Mouse (Mus musculus): Measurements from ENCODE around the gene Snrpb. TPM values are rescaled to one million over a fixed set of nuclear protein-coding genes. Genes with fewer than 3 reads are reported as not detected.

Snrpb gene
- total RNA-seq, 2 experiments from 2014 or later = 110 to 119 TPM

DNA sequence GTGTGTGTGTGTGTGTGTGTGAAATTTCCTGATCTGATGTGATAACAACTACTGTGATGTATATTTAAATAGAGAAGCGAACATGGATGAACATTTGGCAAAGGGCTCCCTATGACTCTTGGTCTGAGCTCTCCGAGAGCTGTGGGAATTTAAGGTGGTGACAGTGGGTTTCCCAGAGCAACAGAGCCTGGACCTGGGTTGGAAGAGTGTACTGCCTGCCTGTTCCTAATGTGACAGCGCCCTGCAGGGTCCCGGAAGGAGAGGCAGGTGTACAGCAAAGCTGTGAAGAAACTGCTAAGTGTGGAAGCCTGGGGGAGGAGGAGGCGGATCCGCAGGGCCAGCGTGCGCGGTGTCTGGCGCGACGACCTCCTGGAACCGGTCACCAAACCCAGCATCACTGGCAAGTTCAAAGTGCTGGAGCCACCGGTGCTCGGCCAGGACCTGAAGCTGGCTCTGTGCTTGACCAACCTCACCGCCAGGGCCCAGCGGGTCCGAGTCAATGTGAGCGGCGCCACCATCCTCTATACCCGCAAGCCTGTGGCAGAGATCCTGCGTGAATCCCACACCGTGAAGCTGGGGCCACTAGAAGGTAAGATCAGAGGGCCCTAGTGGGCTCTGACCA is 34.4 kb downstream of the Snrpb start:
- DNase-seq (ENCODE audit: low spot score in 2 of 2) = no peak

DNA sequence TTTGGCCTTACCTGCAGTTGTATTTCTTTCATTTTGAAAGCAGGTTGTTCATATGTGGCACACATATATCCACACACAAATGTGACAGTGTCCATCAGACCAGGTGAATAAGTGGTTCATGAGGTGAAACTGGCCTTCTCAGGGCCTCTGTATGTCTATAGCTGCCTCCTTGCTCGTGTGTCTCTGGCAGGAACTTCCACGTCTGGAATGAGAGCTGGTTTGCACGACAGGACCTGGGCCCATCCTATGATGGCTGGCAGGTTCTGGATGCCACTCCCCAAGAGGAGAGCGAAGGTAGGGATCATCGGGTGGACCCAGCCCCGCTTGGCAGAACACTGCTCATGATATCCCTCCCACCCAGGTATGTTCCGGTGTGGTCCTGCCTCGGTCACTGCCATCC is 36.2 kb downstream of the Snrpb start:
- no peak for DNase-seq (ENCODE audit: low spot score in 2 of 2)

DNA sequence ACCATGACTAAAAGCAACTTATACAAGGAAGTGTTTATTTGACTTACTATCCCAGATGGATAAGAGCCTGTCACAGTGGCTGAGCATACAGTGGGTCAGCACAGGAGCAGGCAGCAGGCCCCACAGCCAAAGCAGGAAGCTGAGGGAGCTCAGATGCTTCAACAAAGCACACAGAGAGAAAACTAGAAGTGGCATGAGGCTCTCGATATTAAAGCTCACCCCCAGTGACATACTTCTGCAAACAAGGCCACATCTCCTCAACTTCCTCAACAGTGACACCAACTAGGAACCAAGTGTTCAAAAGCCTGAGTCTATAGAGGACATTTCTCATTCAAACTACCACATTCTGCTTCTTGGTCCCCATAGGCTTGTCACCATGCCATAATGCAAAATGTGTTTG is 49.5 kb downstream of the Snrpb start:
- no peak for DNase-seq (ENCODE audit: low spot score in 2 of 2)

DNA sequence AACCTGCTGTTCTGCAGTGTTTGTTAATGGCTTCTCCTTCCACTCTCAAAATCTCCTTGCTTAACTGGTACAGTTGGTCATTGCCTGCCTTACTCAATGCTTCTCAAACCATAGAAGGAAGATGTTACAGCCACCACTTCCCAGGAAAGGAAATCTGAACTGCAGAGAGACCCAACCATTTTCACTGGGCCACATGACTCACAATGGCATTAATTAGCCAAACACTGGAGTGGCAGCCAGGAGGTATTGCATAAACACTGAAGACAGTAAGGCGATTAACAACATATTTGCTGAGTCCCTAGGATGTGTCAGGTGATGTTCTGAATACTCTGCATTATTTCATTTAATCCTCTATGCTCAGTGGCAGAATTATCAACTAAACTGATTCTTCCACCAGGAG is 53.1 kb downstream of the Snrpb start:
- DNase-seq (ENCODE audit: low spot score in 2 of 2) = no peak

DNA sequence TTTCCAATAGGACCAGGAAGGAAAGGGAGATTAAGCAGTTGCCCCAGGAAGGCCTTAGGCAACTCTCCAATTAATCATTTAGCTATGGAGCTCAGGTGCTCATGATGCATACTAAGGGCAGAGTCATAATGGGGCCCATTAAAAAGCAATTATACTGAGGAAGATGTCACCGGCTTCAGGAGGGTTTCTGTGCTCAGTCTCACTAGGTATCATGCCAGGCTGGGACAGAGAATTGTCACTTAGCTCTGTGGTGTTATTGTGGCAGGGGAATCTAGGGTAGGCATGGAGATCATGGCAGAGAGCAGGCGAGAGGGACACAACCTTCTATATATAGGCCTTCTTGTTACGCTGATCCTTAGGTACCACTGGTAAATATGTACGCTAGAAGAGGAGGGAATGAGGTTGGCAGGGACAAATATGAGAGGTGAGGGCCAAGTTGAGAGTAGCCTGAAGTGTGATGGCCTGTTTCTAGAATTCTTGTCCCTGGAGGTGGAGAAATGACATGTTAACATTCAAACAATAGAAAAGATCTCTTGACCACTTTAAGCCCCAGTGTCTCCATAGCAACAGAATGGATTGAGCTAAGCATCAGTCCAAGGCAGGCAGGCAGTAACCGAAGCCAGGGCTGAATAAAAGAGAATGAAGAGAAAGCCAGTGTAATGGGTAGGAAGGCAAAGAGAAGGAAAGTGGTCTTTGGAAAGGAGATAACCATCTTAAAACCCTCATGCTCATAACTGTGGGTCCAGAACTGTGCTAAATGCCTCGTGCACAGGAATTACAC is 53.7 kb downstream of the Snrpb start:
- no peak for DNase-seq (ENCODE audit: low spot score in 2 of 2)

Other genes with a start within 250 kb of the Snrpb start
- 1 to 10 TPM; 3.4 TPM for gene Tgm3, start 167.1 kb downstream of the Snrpb start, total RNA-seq (2021)
- under 1 TPM; 0.09 to 0.12 TPM for gene Tgm6, start 67.0 kb downstream of the Snrpb start, total RNA-seq (2021)
- gene Tmc2, start 15.8 kb upstream of the Snrpb start, total RNA-seq (2021) = not detected
- gene Nop56, start 95.0 kb upstream of the Snrpb start, total RNA-seq (2021) = 100 to 1,000 TPM; 114 to 135 TPM
- gene Idh3b, start 105.1 kb upstream of the Snrpb start, total RNA-seq (2021) = 100 to 1,000 TPM; 287 to 311 TPM
- gene Ebf4, start 115.8 kb upstream of the Snrpb start, total RNA-seq (2021) = 1 to 10 TPM; 7.4 to 8.2 TPM
- gene Cpxm1, start 218.2 kb upstream of the Snrpb start, total RNA-seq (2021) = 1 to 10 TPM; 6.1 to 7.8 TPM
- gene Gm28372, start 225.8 kb upstream of the Snrpb start, total RNA-seq (2021) = not detected
- gene 1700020A23Rik, start 225.9 kb upstream of the Snrpb start, total RNA-seq (2021) = not detected
- not detected for gene Tmem239, start 227.1 kb upstream of the Snrpb start, total RNA-seq (2021)
- 10 to 100 TPM; 88.2 to 88.6 TPM for gene Vps16, start 244.9 kb upstream of the Snrpb start, total RNA-seq (2021)
- gene Pced1a, start 245.3 kb upstream of the Snrpb start, total RNA-seq (2021) = 10 to 100 TPM; 19.5 to 22.1 TPM